Mouse (Mus musculus) limb, embryonic 11.5 days (tissue): ENCODE results near the gene Comtd1. TPM values are rescaled to one million over a fixed set of nuclear protein-coding genes. Genes with fewer than 3 reads are reported as not detected.

ENCODE experiments used
- ATAC-seq: fragments of 200-750 bp; cut with Nextera tagmentation; 2 replicates; pipeline ENCODE4 v1.8.0; 2017; ENCODE audit warnings: low read depth; ENCODE audit not compliant: insufficient number of reproducible peaks, low FRiP score, low TSS enrichment
- DNase-seq: peaks from one replicate; pipeline ENCODE4 v3.0.0-alpha.2; 2015; ENCODE audit warnings: low spot score
- H3K27ac ChIP-seq: fragments of 300-500 bp; sonication (generic); replicated peaks from 2 replicates; pipeline ENCODE4 v1.5.1; 2014; ENCODE audit warnings: low read depth, mild to moderate bottlenecking, low read length
- H3K27me3 ChIP-seq: fragments of 300-500 bp; sonication (generic); 2 replicates; pipeline ENCODE4 v1.6.1; 2014; ENCODE audit warnings: mild to moderate bottlenecking, low read length, mixed read lengths; ENCODE audit not compliant: control insufficient read depth, insufficient read depth
- H3K36me3 ChIP-seq: fragments of 300-500 bp; sonication (generic); 2 replicates; pipeline ENCODE4 v1.6.1; 2014; ENCODE audit warnings: mild to moderate bottlenecking, low read length, moderate library complexity, mixed read lengths; ENCODE audit not compliant: control insufficient read depth, insufficient read depth
- H3K4me1 ChIP-seq: fragments of 300-500 bp; sonication (generic); 2 replicates; pipeline ENCODE4 v1.6.1; 2014; ENCODE audit warnings: low read length, mixed read lengths; ENCODE audit not compliant: control insufficient read depth, insufficient read depth
- H3K4me2 ChIP-seq: fragments of 300-500 bp; sonication (generic); 2 replicates; pipeline ENCODE4 v1.6.1; 2014; ENCODE audit warnings: low read depth, mild to moderate bottlenecking, moderate library complexity; ENCODE audit not compliant: severe bottlenecking
- H3K4me3 ChIP-seq: fragments of 300-500 bp; sonication (generic); 2 replicates; pipeline ENCODE4 v1.5.1; 2014; ENCODE audit warnings: low read depth, low read length
- H3K9ac ChIP-seq: fragments of 300-500 bp; sonication (generic); 2 replicates; pipeline ENCODE4 v1.6.1; 2014; ENCODE audit warnings: mild to moderate bottlenecking, low read length
- H3K9me3 ChIP-seq: fragments of 300-500 bp; sonication (generic); 2 replicates; pipeline ENCODE4 v1.6.1; 2016; ENCODE audit warnings: low read length; ENCODE audit not compliant: control insufficient read depth
- WGBS: fragments of 180-500 bp; shearing (Covaris S2); extraction: QIAGEN DNeasy Blood & Tissue Kit; methylation state at CpG from one replicate; pipeline ENCODE4 v1.1.7; 2014; 5-methylcytosine and 5-hydroxymethylcytosine counted together
- polyA plus RNA-seq: library from polyadenylated mRNA; unstranded; fragments of >200 nt; fragmentation: Nextera tagmentation; extraction: Ambion mirVana; gene quantifications from 2 replicates; pipeline ENCODE4 v1.2.1, GENCODE M21; 2014

The Comtd1 gene
- polyA plus RNA-seq, 1 experiment from 2014 or later, result 18.7 TPM

GRCm38 (mm10) chr14:21854271-21854670, 5.5 kb upstream of the Comtd1 start:
- Histone ChIP-seq H3K36me3 (no peaks in the 10 kb centered on the region), H3K9ac (no peak overlapping the region), H3K9me3 (no peaks in the 10 kb centered on the region), H3K4me3 (no peak overlapping the region), H3K4me1 (peaks cover 20% of the 10 kb centered on the region), H3K4me2 (no peak overlapping the region), H3K27me3 (no peaks in the 10 kb centered on the region), H3K27ac (no peak overlapping the region)
- DNase-seq (no peak), ATAC-seq (no peak)
- 83% methylated on average over 9 of the region's 9 CpGs for WGBS

GRCm38 (mm10) chr14:21853456-21854109, 4.8 kb upstream of the Comtd1 start:
- Histone ChIP-seq H3K4me2 (peak overlapping the region; percentile 42; the same call in 1 of the 2 replicates), H3K27ac (no peak overlapping the region), H3K9me3 (no peaks in the 10 kb centered on the region), H3K4me3 (no peak overlapping the region), H3K9ac (0 out of 2 replicates have a peak overlapping the region, but pooled peaks have one; percentile 43), H3K27me3 (no peaks in the 10 kb centered on the region), H3K4me1 (peaks cover 20% of the 10 kb centered on the region), H3K36me3 (no peaks in the 10 kb centered on the region)
- ATAC-seq (no peak), DNase-seq (peak; percentile 86)
- WGBS, result 8% methylated on average over 17 of the region's 17 CpGs

- WGBS, result 79% methylated on average over 16 of the region's 16 CpGs
- H3K36me3 ChIP-seq, result no peaks in the 10 kb centered on the region
- ATAC-seq (no peak), DNase-seq (no peak)
- no peak overlapping the region for H3K4me3 ChIP-seq
- H3K9ac ChIP-seq, result no peak overlapping the region
- no peak overlapping the region for H3K27ac ChIP-seq
- peaks cover 23% of the 10 kb centered on the region for H3K4me1 ChIP-seq
- no peaks in the 10 kb centered on the region for H3K9me3 ChIP-seq
- H3K4me2 ChIP-seq, result no peak overlapping the region
- no peaks in the 10 kb centered on the region for H3K27me3 ChIP-seq
These were observed 3.4 kb upstream of the Comtd1 start for GRCm38 (mm10) chr14:21851996-21852791.

- Histone ChIP-seq H3K27me3 (no peaks in the 10 kb centered on the region), H3K27ac (no peak overlapping the region), H3K9me3 (no peaks in the 10 kb centered on the region), H3K4me3 (no peak overlapping the region), H3K4me2 (no peak overlapping the region), H3K36me3 (no peaks in the 10 kb centered on the region), H3K9ac (no peak overlapping the region), H3K4me1 (peaks cover 28% of the 10 kb centered on the region)
- 48% methylated on average over 24 of the region's 24 CpGs for WGBS
- DNase-seq (no peak), ATAC-seq (no peak)
These were observed 1.8 kb upstream of the Comtd1 start for GRCm38 (mm10) chr14:21850419-21851127.

GRCm38 (mm10) chr14:21849524-21850418, 994 bp upstream of the Comtd1 start:
- Histone ChIP-seq H3K9ac (no peak overlapping the region), H3K4me1 (peaks cover 28% of the 10 kb centered on the region), H3K27me3 (no peaks in the 10 kb centered on the region), H3K9me3 (no peaks in the 10 kb centered on the region), H3K4me2 (peak overlapping the region; percentile 10; the same call in 1 of the 2 replicates), H3K4me3 (no peak overlapping the region), H3K36me3 (0 out of 2 replicates have a peak, but pooled peaks cover 2% of the 10 kb centered on the region), H3K27ac (no peak overlapping the region)
- ATAC-seq (no peak), DNase-seq (no peak)
- WGBS, result 85% methylated on average over 13 of the region's 13 CpGs

- peaks cover 11% of the 10 kb centered on the region for H3K36me3 ChIP-seq
- ATAC-seq, result peak; percentile 68
- 0 out of 2 replicates have a peak overlapping the region, but pooled peaks have one; percentile 58 for H3K27ac ChIP-seq
- H3K9ac ChIP-seq, result peak overlapping the region; percentile 65
- peak overlapping the region; percentile 63 for H3K4me3 ChIP-seq
- WGBS, result under 1% methylated on average over 50 of the region's 50 CpGs
- peak overlapping the region; percentile 99 for H3K4me2 ChIP-seq
- DNase-seq, result peak; percentile 87
- no peaks in the 10 kb centered on the region for H3K9me3 ChIP-seq
- no peaks in the 10 kb centered on the region for H3K27me3 ChIP-seq
- peaks cover 24% of the 10 kb centered on the region for H3K4me1 ChIP-seq
These were observed 1.2 kb downstream of the Comtd1 start for GRCm38 (mm10) chr14:21847381-21848165.

- no peaks in the 10 kb centered on the region for H3K27me3 ChIP-seq
- H3K27ac ChIP-seq, result no peak overlapping the region
- ATAC-seq, result no peak
- peaks cover 24% of the 10 kb centered on the region for H3K4me1 ChIP-seq
- peak overlapping the region; percentile 99 for H3K4me2 ChIP-seq
- H3K9me3 ChIP-seq, result no peaks in the 10 kb centered on the region
- peak overlapping the region; percentile 63; the same call in 1 of the 2 replicates for H3K4me3 ChIP-seq
- H3K9ac ChIP-seq, result no peak overlapping the region
- H3K36me3 ChIP-seq, result peaks cover 16% of the 10 kb centered on the region
- 17% methylated on average over 10 of the region's 10 CpGs for WGBS
- DNase-seq, result no peak
These were observed 1.9 kb downstream of the Comtd1 start for GRCm38 (mm10) chr14:21846827-21847380.
